ENCODE assay signal across 28 mouse cellular contexts in genomic region chr7:127070871-127071413, GRCm38 (mm10). TPM values are rescaled to one million over a fixed set of nuclear protein-coding genes. Genes with fewer than 3 reads are reported as not detected.
DNase-seq lines count a peak whose midpoint lies in the region; ATAC-seq lines count a peak whose summit lies in the region.
"Had no signal": no experiment of that assay in that cellular context is flagged by ENCODE, and none has a peak within 500 bp of the region (broad histone marks: within the 10 kb centered on the region; RNA-seq: fewer than 3 reads in every experiment).

No protein-coding gene starts in this region.

- H3K9me3 ChIP-seq in hindbrain, embryonic 13.5 days, result no peaks in the 10 kb centered on the region
- H3K9me3 ChIP-seq in hindbrain, embryonic 16.5 days (ENCODE audit: control insufficient read depth, low read length), result no peaks in the 10 kb centered on the region
- H3K9me3 ChIP-seq in intestine, embryonic 14.5 days (ENCODE audit: control insufficient read depth, low read length), result no peaks in the 10 kb centered on the region
- no peaks in the 10 kb centered on the region for H3K9me3 ChIP-seq in intestine, embryonic 16.5 days (ENCODE audit: control insufficient read depth, low read length)
- H3K9me3 ChIP-seq: embryonic facial prominence, embryonic 12.5 days; forebrain, embryonic 13.5 days; forebrain, embryonic 15.5 days had no signal

- no peak for DNase-seq in intestine, embryonic 14.5 days (ENCODE audit: low spot score)
- peak; percentile 65 for DNase-seq in large intestine, adult 2 months (ENCODE audit: low read depth, low spot score)
- no peak for DNase-seq in heart, adult 11 months
- DNase-seq in layer of hippocampus, postnatal 14 days (ENCODE audit: low spot score in 2 of 2), result no peak
- no peak for DNase-seq in urinary bladder, postnatal 10 days (ENCODE audit: low spot score)
- DNase-seq: adrenal gland, adult 8-10 months; adrenal gland, postnatal 14 days; adrenal gland, postnatal 36 days; B cell, adult 2 months; cerebellum, adult 11-12 months; cerebellum, adult 2 months; cerebellum, adult 9-10 months; cerebellum, postnatal 10 days; cerebellum, postnatal 25 days; embryo, embryonic 11 days; forebrain, postnatal 0 days had no signal

- no peaks in the 10 kb centered on the region for H3K4me1 ChIP-seq in hindbrain, embryonic 13.5 days (replicated peaks)
- no peaks in the 10 kb centered on the region for H3K4me1 ChIP-seq in hindbrain, embryonic 16.5 days (ENCODE audit: control insufficient read depth, insufficient read depth, low read depth, low read length)
- no peaks in the 10 kb centered on the region; the same call in 1 of the 2 replicates for H3K4me1 ChIP-seq in intestine, embryonic 14.5 days (replicated peaks; ENCODE audit: control insufficient read depth, insufficient read depth, low read length)
- no peaks in the 10 kb centered on the region for H3K4me1 ChIP-seq in intestine, embryonic 16.5 days (ENCODE audit: control insufficient read depth, insufficient read depth, low read length)
- H3K4me1 ChIP-seq: embryonic facial prominence, embryonic 12.5 days; forebrain, embryonic 13.5 days; forebrain, embryonic 15.5 days had no signal

- ATAC-seq in hindbrain, embryonic 13.5 days (ENCODE audit: low FRiP score), result no peak
- no peak for ATAC-seq in hindbrain, embryonic 16.5 days
- peak; percentile 68; the same call in 1 of the 2 replicates for ATAC-seq in intestine, embryonic 14.5 days (replicated peaks; ENCODE audit: low FRiP score, low TSS enrichment, low read depth)
- ATAC-seq in intestine, embryonic 16.5 days, result peak; percentile 95
- ATAC-seq: activated CD4-positive, CD25-positive, alpha-beta regulatory T cell, adult 4 months; forebrain, embryonic 13.5 days; forebrain, embryonic 15.5 days; forebrain, postnatal 0 days; Patski had no signal

- H3K27ac ChIP-seq in hindbrain, embryonic 13.5 days, result no peak overlapping the region
- H3K27ac ChIP-seq in hindbrain, embryonic 16.5 days (ENCODE audit: low read depth, low read length), result no peak overlapping the region
- H3K27ac ChIP-seq in intestine, embryonic 14.5 days (ENCODE audit: low read depth), result no peak overlapping the region
- H3K27ac ChIP-seq in intestine, embryonic 16.5 days (ENCODE audit: low read length), result no peak overlapping the region
- H3K27ac ChIP-seq: embryonic facial prominence, embryonic 12.5 days; forebrain, embryonic 13.5 days; forebrain, embryonic 15.5 days had no signal

- no peak overlapping the region for H3K4me2 ChIP-seq in hindbrain, embryonic 13.5 days
- H3K4me2 ChIP-seq in hindbrain, embryonic 16.5 days (ENCODE audit: low read length), result no peak overlapping the region
- no peak overlapping the region for H3K4me2 ChIP-seq in intestine, embryonic 14.5 days (ENCODE audit: low read length)
- no peak overlapping the region for H3K4me2 ChIP-seq in intestine, embryonic 16.5 days (ENCODE audit: low read depth, low read length)
- H3K4me2 ChIP-seq: embryonic facial prominence, embryonic 12.5 days; forebrain, embryonic 13.5 days; forebrain, embryonic 15.5 days had no signal

- H3K27me3 ChIP-seq in hindbrain, embryonic 13.5 days, result no peaks in the 10 kb centered on the region
- H3K27me3 ChIP-seq in hindbrain, embryonic 16.5 days (replicated peaks; ENCODE audit: control insufficient read depth, insufficient read depth, low read length), result no peaks in the 10 kb centered on the region
- no peaks in the 10 kb centered on the region for H3K27me3 ChIP-seq in intestine, embryonic 14.5 days (replicated peaks; ENCODE audit: control insufficient read depth, insufficient read depth, low read length)
- no peaks in the 10 kb centered on the region for H3K27me3 ChIP-seq in intestine, embryonic 16.5 days (replicated peaks; ENCODE audit: control insufficient read depth, insufficient read depth, low read length)
- H3K27me3 ChIP-seq: embryonic facial prominence, embryonic 12.5 days; forebrain, embryonic 13.5 days; forebrain, embryonic 15.5 days; Patski had no signal

- 74% methylated on average over 4 of the region's 4 CpGs for WGBS in hindbrain, embryonic 13.5 days
- WGBS in hindbrain, embryonic 16.5 days, result 76% methylated on average over 4 of the region's 4 CpGs
- 53% methylated on average over 4 of the region's 4 CpGs for WGBS in intestine, embryonic 14.5 days
- 52% methylated on average over 4 of the region's 4 CpGs for WGBS in intestine, embryonic 16.5 days
- WGBS in large intestine, adult 2 months, result 29% methylated on average over 4 of the region's 4 CpGs

- no peak overlapping the region for H3K4me3 ChIP-seq in hindbrain, embryonic 13.5 days
- no peak overlapping the region for H3K4me3 ChIP-seq in hindbrain, embryonic 16.5 days (ENCODE audit: low read length)
- H3K4me3 ChIP-seq in intestine, embryonic 14.5 days (ENCODE audit: low read depth, low read length), result no peak overlapping the region
- H3K4me3 ChIP-seq in intestine, embryonic 16.5 days (ENCODE audit: low read length), result no peak overlapping the region
- H3K4me3 ChIP-seq: embryonic facial prominence, embryonic 12.5 days; forebrain, embryonic 13.5 days; forebrain, embryonic 15.5 days had no signal

- 0 out of 2 replicates have a peak overlapping the region, but pooled peaks have one; percentile 15 for H3K9ac ChIP-seq in hindbrain, embryonic 13.5 days
- H3K9ac ChIP-seq in hindbrain, embryonic 16.5 days (ENCODE audit: low read depth, low read length), result no peak overlapping the region
- no peak overlapping the region for H3K9ac ChIP-seq in intestine, embryonic 14.5 days (ENCODE audit: low read length)
- no peak overlapping the region for H3K9ac ChIP-seq in intestine, embryonic 16.5 days (ENCODE audit: low read depth, low read length)
- H3K9ac ChIP-seq: embryonic facial prominence, embryonic 12.5 days; forebrain, embryonic 13.5 days; forebrain, embryonic 15.5 days; forebrain, postnatal 0 days had no signal

- no peaks in the 10 kb centered on the region for H3K36me3 ChIP-seq in hindbrain, embryonic 13.5 days
- no peaks in the 10 kb centered on the region for H3K36me3 ChIP-seq in hindbrain, embryonic 16.5 days (ENCODE audit: control insufficient read depth, insufficient read depth, low read length)
- no peaks in the 10 kb centered on the region for H3K36me3 ChIP-seq in intestine, embryonic 14.5 days (ENCODE audit: control insufficient read depth, insufficient read depth, low read length)
- H3K36me3 ChIP-seq in intestine, embryonic 16.5 days (ENCODE audit: control insufficient read depth, insufficient read depth, low read length), result no peaks in the 10 kb centered on the region
- H3K36me3 ChIP-seq: embryonic facial prominence, embryonic 12.5 days; forebrain, embryonic 15.5 days had no signal

RNA-seq across cellular contexts. Expression of gene Zg16, which starts 16.2 kb away (rescaled TPM):
- not detected in 2 replicates for polyA plus RNA-seq in hindbrain, embryonic 13.5 days (2015; fragmentation: Nextera tagmentation; extraction: Ambion mirVana)
- not detected in 2 replicates for polyA plus RNA-seq in hindbrain, embryonic 16.5 days (2015; fragmentation: Nextera tagmentation; extraction: Ambion mirVana)
- 0.30 TPM in 1 of 2 replicates, not detected in the other for polyA plus RNA-seq in intestine, embryonic 14.5 days (2014; fragmentation: Nextera tagmentation; extraction: Ambion mirVana)
- 37.2 and 69.9 TPM in 2 replicates for polyA plus RNA-seq in intestine, embryonic 16.5 days (2015; fragmentation: Nextera tagmentation; extraction: Ambion mirVana)
- 7,033 and 9,267 TPM in 2 replicates for polyA plus RNA-seq in large intestine, adult 2 months (2012; rRNA removed)
- total RNA-seq in layer of hippocampus, postnatal 14 days (2021), result not detected
- total RNA-seq: adrenal gland, adult 18-20 months; adrenal gland, adult 8-10 months; adrenal gland, postnatal 14 days; adrenal gland, postnatal 36 days; ES-E14; forebrain, postnatal 0 days had no signal
- polyA plus RNA-seq: activated CD4-positive, CD25-positive, alpha-beta regulatory T cell, adult 4 months; embryonic facial prominence, embryonic 12.5 days; embryonic facial prominence, embryonic 14.5 days; forebrain, embryonic 11.5 days; forebrain, embryonic 13.5 days; forebrain, embryonic 15.5 days; forebrain, postnatal 0 days; Patski had no signal

RNA-seq across cellular contexts. Expression of gene AI467606, which starts 20.2 kb away (rescaled TPM):
- 1.5 and 2.1 TPM in 2 replicates for polyA plus RNA-seq in hindbrain, embryonic 13.5 days (2015; fragmentation: Nextera tagmentation; extraction: Ambion mirVana)
- 2.2 and 2.4 TPM in 2 replicates for polyA plus RNA-seq in hindbrain, embryonic 16.5 days (2015; fragmentation: Nextera tagmentation; extraction: Ambion mirVana)
- 2.6 and 3.9 TPM in 2 replicates for polyA plus RNA-seq in intestine, embryonic 14.5 days (2014; fragmentation: Nextera tagmentation; extraction: Ambion mirVana)
- 7.4 and 7.7 TPM in 2 replicates for polyA plus RNA-seq in intestine, embryonic 16.5 days (2015; fragmentation: Nextera tagmentation; extraction: Ambion mirVana)
- 12.4 and 16.5 TPM in 2 replicates for polyA plus RNA-seq in large intestine, adult 2 months (2012; rRNA removed)
- total RNA-seq in layer of hippocampus, postnatal 14 days (2021), result 1 to 10 TPM; 1.1 to 2.7 TPM

RNA-seq across cellular contexts. Expression of gene Kif22, which starts 28.7 kb away (rescaled TPM):
- 30.2 and 32.6 TPM in 2 replicates for polyA plus RNA-seq in hindbrain, embryonic 13.5 days (2015; fragmentation: Nextera tagmentation; extraction: Ambion mirVana)
- polyA plus RNA-seq in hindbrain, embryonic 16.5 days (2015; fragmentation: Nextera tagmentation; extraction: Ambion mirVana), result 22.2 and 29.8 TPM in 2 replicates
- 115 and 129 TPM in 2 replicates for polyA plus RNA-seq in intestine, embryonic 14.5 days (2014; fragmentation: Nextera tagmentation; extraction: Ambion mirVana)
- 87.5 and 100 TPM in 2 replicates for polyA plus RNA-seq in intestine, embryonic 16.5 days (2015; fragmentation: Nextera tagmentation; extraction: Ambion mirVana)
- 18.4 and 19.3 TPM in 2 replicates for polyA plus RNA-seq in large intestine, adult 2 months (2012; rRNA removed)
- total RNA-seq in layer of hippocampus, postnatal 14 days (2021), result 10 to 100 TPM; 11.1 to 15.3 TPM

RNA-seq across cellular contexts. Expression of gene Maz, which starts 44.1 kb away (rescaled TPM):
- 59.8 and 60.8 TPM in 2 replicates for polyA plus RNA-seq in hindbrain, embryonic 13.5 days (2015; fragmentation: Nextera tagmentation; extraction: Ambion mirVana)
- 53.9 and 55.0 TPM in 2 replicates for polyA plus RNA-seq in hindbrain, embryonic 16.5 days (2015; fragmentation: Nextera tagmentation; extraction: Ambion mirVana)
- polyA plus RNA-seq in intestine, embryonic 14.5 days (2014; fragmentation: Nextera tagmentation; extraction: Ambion mirVana), result 55.1 and 61.9 TPM in 2 replicates
- polyA plus RNA-seq in intestine, embryonic 16.5 days (2015; fragmentation: Nextera tagmentation; extraction: Ambion mirVana), result 35.7 and 42.1 TPM in 2 replicates
- 102 and 115 TPM in 2 replicates for polyA plus RNA-seq in large intestine, adult 2 months (2012; rRNA removed)
- total RNA-seq in layer of hippocampus, postnatal 14 days (2021), result 100 to 1,000 TPM; 270 to 285 TPM

RNA-seq across cellular contexts. Expression of gene Prrt2, which starts 49.9 kb away (rescaled TPM):
- polyA plus RNA-seq in hindbrain, embryonic 13.5 days (2015; fragmentation: Nextera tagmentation; extraction: Ambion mirVana), result 18.3 and 19.2 TPM in 2 replicates
- polyA plus RNA-seq in hindbrain, embryonic 16.5 days (2015; fragmentation: Nextera tagmentation; extraction: Ambion mirVana), result 71.4 and 84.6 TPM in 2 replicates
- polyA plus RNA-seq in intestine, embryonic 14.5 days (2014; fragmentation: Nextera tagmentation; extraction: Ambion mirVana), result 9.2 and 9.5 TPM in 2 replicates
- 2.9 and 3.8 TPM in 2 replicates for polyA plus RNA-seq in intestine, embryonic 16.5 days (2015; fragmentation: Nextera tagmentation; extraction: Ambion mirVana)
- polyA plus RNA-seq in large intestine, adult 2 months (2012; rRNA removed), result 1.7 and 2.5 TPM in 2 replicates
- total RNA-seq in layer of hippocampus, postnatal 14 days (2021), result 100 to 1,000 TPM; 184 to 201 TPM

Comparison
In these comparisons a context has a peak if more than half of its experiments do, and no peak if none do; other contexts are left out.
1. ATAC-seq: peak in intestine, embryonic 14.5 days (single experiment) and intestine, embryonic 16.5 days (single experiment); none in hindbrain, embryonic 13.5 days (single experiment) and hindbrain, embryonic 16.5 days (single experiment).
2. RNA of gene Zg16, which starts 16.2 kb away (polyA plus RNA-seq): 7,033 to 9,267 TPM in large intestine, adult 2 months; 37.2 to 69.9 TPM in intestine, embryonic 16.5 days, 0.30 TPM in intestine, embryonic 14.5 days, not detected in hindbrain, embryonic 16.5 days and not detected in hindbrain, embryonic 13.5 days; every median in the first group is over 10 times any median in the second.